Mouse (Mus musculus) stomach, embryonic 16.5 days (tissue): ENCODE results near the gene Fli1. TPM values are rescaled to one million over a fixed set of nuclear protein-coding genes. Genes with fewer than 3 reads are reported as not detected.
A peak's percentile ranks its signal among the peaks of the same experiment; 100 is the strongest.

Experiments
- ATAC-seq: fragments of 200-750 bp; cut with Nextera tagmentation; 2 replicates; pipeline ENCODE4 v1.8.0; 2017; ENCODE audit warnings: moderate number of reproducible peaks, moderate TSS enrichment; ENCODE audit not compliant: insufficient read depth, low FRiP score
- H3K27ac ChIP-seq: fragments of 300-500 bp; sonication (generic); 2 replicates; pipeline ENCODE4 v1.5.1; 2014; ENCODE audit warnings: low read length
- H3K27me3 ChIP-seq: fragments of 300-500 bp; sonication (generic); 2 replicates; pipeline ENCODE4 v1.6.1; 2014; ENCODE audit warnings: low read length, control low read depth, mixed read lengths; ENCODE audit not compliant: control insufficient read depth, insufficient read depth
- H3K36me3 ChIP-seq: fragments of 300-500 bp; sonication (generic); 2 replicates; pipeline ENCODE4 v1.6.1; 2014; ENCODE audit warnings: low read length; ENCODE audit not compliant: control insufficient read depth, insufficient read depth
- H3K4me1 ChIP-seq: fragments of 300-500 bp; sonication (generic); 2 replicates; pipeline ENCODE4 v1.6.1; 2014; ENCODE audit warnings: low read length, control low read depth, mixed read lengths; ENCODE audit not compliant: control insufficient read depth, insufficient read depth
- H3K4me2 ChIP-seq: fragments of 300-500 bp; sonication (generic); 2 replicates; pipeline ENCODE4 v1.6.1; 2014; ENCODE audit warnings: low read depth, low read length, mixed read lengths
- H3K4me3 ChIP-seq: fragments of 300-500 bp; sonication (generic); replicated peaks from 2 replicates; pipeline ENCODE4 v1.5.1; 2014; ENCODE audit warnings: mild to moderate bottlenecking, low read length
- H3K9ac ChIP-seq: fragments of 300-500 bp; sonication (generic); 2 replicates; pipeline ENCODE4 v1.6.1; 2014; ENCODE audit warnings: low read length
- H3K9me3 ChIP-seq: fragments of 300-500 bp; sonication (generic); replicated peaks from 2 replicates; pipeline ENCODE4 v1.6.1; 2016; ENCODE audit warnings: low read length, control low read depth; ENCODE audit not compliant: control insufficient read depth
- WGBS: fragments of 180-500 bp; shearing (Covaris S2); extraction: QIAGEN DNeasy Blood & Tissue Kit; methylation state at CpG from one replicate; pipeline ENCODE4 v1.1.7; 2014; 5-methylcytosine and 5-hydroxymethylcytosine counted together
- polyA plus RNA-seq: library from polyadenylated mRNA; unstranded; fragments of >200 nt; fragmentation: Nextera tagmentation; extraction: Ambion mirVana; gene quantifications from 2 replicates; pipeline ENCODE4 v1.2.1, GENCODE M21; 2015

Fli1 gene
- polyA plus RNA-seq, 1 experiment from 2014 or later = 12.8 TPM

- Histone ChIP-seq H3K4me2 (no peak overlapping the region), H3K9me3 (no peaks in the 10 kb centered on the region), H3K9ac (no peak overlapping the region), H3K36me3 (no peaks in the 10 kb centered on the region), H3K27ac (no peak overlapping the region), H3K4me3 (no peak overlapping the region), H3K4me1 (no peaks in the 10 kb centered on the region), H3K27me3 (no peaks in the 10 kb centered on the region)
- WGBS = 49% methylated on average over 8 of the region's 8 CpGs
- ATAC-seq = no peak
Observed at GRCm38 (mm10) chr9:32417466-32418116, 125.1 kb downstream of the Fli1 start.

DNA sequence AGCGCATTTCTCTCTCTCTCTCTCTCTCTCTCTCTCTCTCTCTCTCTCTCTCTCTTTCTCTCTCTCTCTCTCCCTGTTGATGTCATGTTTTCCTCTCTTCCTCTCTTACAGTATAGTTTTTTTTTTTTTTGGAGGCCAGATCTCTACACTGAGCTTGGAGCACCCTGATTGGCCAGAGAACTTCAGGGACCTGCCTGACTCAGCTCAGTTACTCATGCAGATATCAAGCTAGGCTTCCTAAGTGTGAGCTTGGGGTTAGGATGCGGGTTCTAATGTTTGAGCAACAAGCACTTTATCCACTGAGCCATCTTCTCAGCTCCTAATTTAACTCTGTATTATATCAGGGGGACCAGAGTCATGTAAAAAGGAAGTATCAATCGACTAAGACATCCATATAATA lies 126.7 kb downstream of the Fli1 start:
- Histone ChIP-seq H3K4me1 (no peaks in the 10 kb centered on the region), H3K9ac (no peak overlapping the region), H3K27ac (no peak overlapping the region), H3K36me3 (no peaks in the 10 kb centered on the region), H3K4me2 (no peak overlapping the region), H3K4me3 (no peak overlapping the region), H3K27me3 (no peaks in the 10 kb centered on the region), H3K9me3 (no peaks in the 10 kb centered on the region)
- WGBS = 90% methylated on average over 3 of the region's 3 CpGs
- ATAC-seq = no peak

GRCm38 (mm10) chr9:32414956-32415355 lies 127.7 kb downstream of the Fli1 start:
- no peak overlapping the region for H3K4me3 ChIP-seq
- H3K27me3 ChIP-seq = no peaks in the 10 kb centered on the region
- H3K4me2 ChIP-seq = no peak overlapping the region
- no peak overlapping the region for H3K9ac ChIP-seq
- H3K9me3 ChIP-seq = no peaks in the 10 kb centered on the region
- 89% methylated on average over 1 of the region's 1 CpGs for WGBS
- no peak overlapping the region for H3K27ac ChIP-seq
- no peaks in the 10 kb centered on the region for H3K4me1 ChIP-seq
- ATAC-seq = no peak
- H3K36me3 ChIP-seq = no peaks in the 10 kb centered on the region

- Histone ChIP-seq H3K36me3 (no peaks in the 10 kb centered on the region), H3K27me3 (peaks cover under 1% of the 10 kb centered on the region; the same call in 1 of the 2 replicates), H3K4me2 (no peak overlapping the region), H3K4me3 (no peak overlapping the region), H3K4me1 (no peaks in the 10 kb centered on the region; the same call in 1 of the 2 replicates), H3K9ac (no peak overlapping the region), H3K9me3 (no peaks in the 10 kb centered on the region), H3K27ac (no peak overlapping the region)
- peak; percentile 69; the same call in 1 of the 2 replicates for ATAC-seq
- WGBS = 42% methylated on average over 10 of the region's 10 CpGs
Observed at GRCm38 (mm10) chr9:32412836-32413580, 129.7 kb downstream of the Fli1 start.

- Histone ChIP-seq H3K4me1 (no peaks in the 10 kb centered on the region; the same call in 1 of the 2 replicates), H3K9ac (no peak overlapping the region), H3K4me3 (no peak overlapping the region), H3K27me3 (peaks cover 5% of the 10 kb centered on the region; the same call in 1 of the 2 replicates), H3K9me3 (no peaks in the 10 kb centered on the region), H3K36me3 (no peaks in the 10 kb centered on the region), H3K4me2 (no peak overlapping the region), H3K27ac (no peak overlapping the region)
- 82% methylated on average over 5 of the region's 5 CpGs for WGBS
- ATAC-seq = no peak
Observed at GRCm38 (mm10) chr9:32411507-32411906, 131.2 kb downstream of the Fli1 start.

DNA sequence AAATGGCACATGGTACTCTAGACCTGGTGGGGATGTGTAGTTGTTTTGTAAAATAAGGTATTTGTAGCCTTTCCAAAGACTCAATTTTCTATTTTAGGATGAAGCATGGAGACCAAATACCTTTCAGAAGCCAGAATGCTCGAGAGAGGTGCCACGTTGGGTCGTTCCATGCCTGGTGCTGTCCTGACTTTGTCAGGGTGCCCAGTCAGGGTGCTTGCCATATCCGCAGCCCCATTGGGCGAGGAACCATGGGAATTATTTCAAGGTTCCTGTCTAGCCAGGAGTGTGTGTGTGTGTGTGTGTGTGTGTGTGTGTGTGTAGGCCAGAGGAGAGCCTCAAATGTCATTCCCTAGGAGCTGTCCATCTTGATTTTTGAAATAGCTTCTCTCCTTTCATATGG lies 132.0 kb downstream of the Fli1 start:
- no peak for ATAC-seq
- Histone ChIP-seq H3K4me3 (no peak overlapping the region), H3K9ac (no peak overlapping the region), H3K4me1 (no peaks in the 10 kb centered on the region; the same call in 1 of the 2 replicates), H3K27ac (no peak overlapping the region), H3K4me2 (no peak overlapping the region), H3K9me3 (no peaks in the 10 kb centered on the region), H3K36me3 (no peaks in the 10 kb centered on the region), H3K27me3 (peaks cover 5% of the 10 kb centered on the region; the same call in 1 of the 2 replicates)
- 92% methylated on average over 5 of the region's 5 CpGs for WGBS

GRCm38 (mm10) chr9:32409060-32409961 lies 133.3 kb downstream of the Fli1 start:
- peaks cover 5% of the 10 kb centered on the region; the same call in 1 of the 2 replicates for H3K27me3 ChIP-seq
- H3K9me3 ChIP-seq = no peaks in the 10 kb centered on the region
- ATAC-seq = no peak
- no peak overlapping the region for H3K27ac ChIP-seq
- peak overlapping the region; percentile 46 for H3K4me3 ChIP-seq
- H3K4me1 ChIP-seq = no peaks in the 10 kb centered on the region; the same call in 1 of the 2 replicates
- no peaks in the 10 kb centered on the region for H3K36me3 ChIP-seq
- H3K4me2 ChIP-seq = peak overlapping the region; percentile 78
- H3K9ac ChIP-seq = peak overlapping the region; percentile 63
- 4% methylated on average over 47 of the region's 47 CpGs for WGBS

DNA sequence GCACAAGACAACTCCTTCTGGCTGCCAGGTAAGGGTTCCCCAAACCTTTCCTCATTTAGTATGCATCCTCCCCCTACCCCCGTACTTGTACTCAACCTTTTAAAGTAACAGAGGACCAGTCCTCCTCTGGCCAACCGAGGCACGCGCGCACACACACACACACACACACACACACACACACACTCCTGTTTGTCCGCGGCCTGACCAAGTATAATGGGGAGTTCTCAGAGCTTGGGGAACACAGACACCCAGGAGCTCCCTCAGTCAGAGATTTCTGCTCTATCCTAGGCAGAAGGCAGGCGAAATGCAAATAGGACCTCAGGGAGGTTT lies 134.0 kb downstream of the Fli1 start:
- H3K9me3 ChIP-seq = no peaks in the 10 kb centered on the region
- peaks cover 5% of the 10 kb centered on the region; the same call in 1 of the 2 replicates for H3K27me3 ChIP-seq
- no peak for ATAC-seq
- H3K4me1 ChIP-seq = no peaks in the 10 kb centered on the region; the same call in 1 of the 2 replicates
- peak overlapping the region; percentile 78 for H3K4me2 ChIP-seq
- peak overlapping the region; percentile 63; the same call in 1 of the 2 replicates for H3K9ac ChIP-seq
- no peak overlapping the region for H3K27ac ChIP-seq
- H3K36me3 ChIP-seq = no peaks in the 10 kb centered on the region
- 17% methylated on average over 8 of the region's 8 CpGs for WGBS
- H3K4me3 ChIP-seq = peak overlapping the region; percentile 46
